Mouse (Mus musculus) embryonic fibroblast, embryonic 13.5 days (primary cell): ENCODE measurements at regions not wholly inside any gene's neighbourhood (a gene's known extent, or its start where the extent isn't known, plus 50 kb on each side); places are given as distances from the start of the nearest gene placed in this dataset.

Experiments used
- H3K27ac ChIP-seq: 2 replicates; pipeline ENCODE4 v1.5.1; 2012; ENCODE audit warnings: low read length, control low read depth, inconsistent platforms; ENCODE audit not compliant: insufficient read depth
- H3K4me1 ChIP-seq: 2 replicates; pipeline ENCODE4 v1.6.1; 2011; ENCODE audit warnings: low read length; ENCODE audit not compliant: control insufficient read depth, insufficient read depth
- H3K4me3 ChIP-seq: 2 replicates; pipeline ENCODE4 v1.5.1; 2011; ENCODE audit warnings: mild to moderate bottlenecking, control low read depth, low read length; ENCODE audit not compliant: insufficient read depth
- CTCF ChIP-seq: IDR thresholded peaks from 2 replicates; pipeline ENCODE4 v1.5.1; 2011; ENCODE audit warnings: mild to moderate bottlenecking, control low read depth, low read length, moderate library complexity, borderline replicate concordance; ENCODE audit not compliant: insufficient read depth
- POLR2A ChIP-seq: IDR thresholded peaks from 2 replicates; pipeline ENCODE4 v1.6.1; 2011; ENCODE audit warnings: low read depth, mild to moderate bottlenecking, control low read depth, low read length, moderate library complexity

- H3K4me3 ChIP-seq = no peak overlapping the region
- no peaks in the 10 kb centered on the region for H3K4me1 ChIP-seq
- no peak for TF ChIP-seq POLR2A
- no peak for TF ChIP-seq CTCF
- no peak overlapping the region for H3K27ac ChIP-seq
These were observed 461.5 kb downstream of the Dcdc2c start for GRCm38 (mm10) chr12:28090673-28091072.

GRCm38 (mm10) chr12:28085460-28085859, 466.7 kb downstream of the Dcdc2c start:
- Histone ChIP-seq H3K27ac (no peak overlapping the region), H3K4me1 (no peaks in the 10 kb centered on the region), H3K4me3 (no peak overlapping the region)
- no peak for TF ChIP-seq POLR2A

- H3K4me3 ChIP-seq = no peak overlapping the region
- no peak for TF ChIP-seq POLR2A
- no peak for TF ChIP-seq CTCF
- H3K4me1 ChIP-seq = no peaks in the 10 kb centered on the region
- H3K27ac ChIP-seq = no peak overlapping the region
These were observed 475.6 kb downstream of the Dcdc2c start for GRCm38 (mm10) chr12:28076606-28077005.

- H3K4me1 ChIP-seq = no peaks in the 10 kb centered on the region
- TF ChIP-seq POLR2A (no peak), CTCF (no peak)
- peak overlapping the region; percentile 1; the same call in 1 of the 2 replicates for H3K27ac ChIP-seq
- H3K4me3 ChIP-seq = no peak overlapping the region
These were observed 483.6 kb downstream of the Dcdc2c start for GRCm38 (mm10) chr12:28068584-28068983.

DNA sequence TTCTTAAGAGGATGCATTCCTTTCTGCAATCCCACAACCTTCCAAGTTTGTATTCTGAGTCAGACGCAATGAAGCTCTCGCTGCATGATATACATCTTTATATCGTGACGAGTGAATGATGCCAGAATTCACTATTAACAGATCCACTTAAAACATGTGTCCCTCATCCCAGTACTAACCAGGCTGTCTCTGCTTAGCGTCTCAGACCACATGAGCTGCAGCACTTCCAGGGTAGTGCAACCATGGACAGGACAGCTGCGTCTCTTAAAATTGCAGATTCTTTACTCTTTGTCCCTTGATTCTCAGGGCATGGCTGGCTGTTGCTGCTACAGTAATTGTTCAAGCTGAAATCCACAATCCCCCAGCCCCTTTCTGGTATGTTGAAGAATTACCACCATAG, 491.9 kb downstream of the Dcdc2c start:
- H3K4me1 ChIP-seq = no peaks in the 10 kb centered on the region
- TF ChIP-seq POLR2A (no peak), CTCF (no peak)
- no peak overlapping the region for H3K27ac ChIP-seq
- H3K4me3 ChIP-seq = no peak overlapping the region

GRCm38 (mm10) chr12:28055518-28056280, 496.5 kb downstream of the Dcdc2c start:
- no peak for TF ChIP-seq CTCF
- no peak for TF ChIP-seq POLR2A
- no peak overlapping the region for H3K4me3 ChIP-seq
- no peaks in the 10 kb centered on the region for H3K4me1 ChIP-seq
- H3K27ac ChIP-seq = no peak overlapping the region

DNA sequence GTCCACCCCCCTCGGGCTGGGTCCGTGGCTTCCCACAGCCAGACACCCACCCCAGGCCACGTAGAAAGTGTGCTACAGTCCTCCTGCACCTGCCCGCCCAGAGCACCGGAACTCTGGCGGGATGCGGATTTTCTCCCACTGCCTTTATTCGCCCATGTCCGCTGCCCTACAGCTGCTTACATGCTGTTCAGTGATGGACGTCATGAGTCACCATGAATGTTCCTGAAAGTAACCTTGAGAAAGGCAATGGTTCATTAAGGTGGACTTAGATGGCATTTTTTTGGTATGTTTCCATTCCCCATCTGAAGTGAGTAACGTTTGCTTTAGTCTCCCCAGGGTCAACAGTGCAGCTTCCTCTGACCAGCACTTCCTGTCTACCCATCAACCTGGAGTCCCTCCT, 497.8 kb downstream of the Dcdc2c start:
- TF ChIP-seq CTCF = no peak
- no peak overlapping the region for H3K27ac ChIP-seq
- no peak overlapping the region for H3K4me3 ChIP-seq
- no peaks in the 10 kb centered on the region for H3K4me1 ChIP-seq

- Histone ChIP-seq H3K27ac (no peak overlapping the region), H3K4me3 (no peak overlapping the region), H3K4me1 (no peaks in the 10 kb centered on the region)
- no peak for TF ChIP-seq POLR2A
- TF ChIP-seq CTCF = no peak
These were observed 504.2 kb downstream of the Dcdc2c start for GRCm38 (mm10) chr12:28047989-28048388.

DNA sequence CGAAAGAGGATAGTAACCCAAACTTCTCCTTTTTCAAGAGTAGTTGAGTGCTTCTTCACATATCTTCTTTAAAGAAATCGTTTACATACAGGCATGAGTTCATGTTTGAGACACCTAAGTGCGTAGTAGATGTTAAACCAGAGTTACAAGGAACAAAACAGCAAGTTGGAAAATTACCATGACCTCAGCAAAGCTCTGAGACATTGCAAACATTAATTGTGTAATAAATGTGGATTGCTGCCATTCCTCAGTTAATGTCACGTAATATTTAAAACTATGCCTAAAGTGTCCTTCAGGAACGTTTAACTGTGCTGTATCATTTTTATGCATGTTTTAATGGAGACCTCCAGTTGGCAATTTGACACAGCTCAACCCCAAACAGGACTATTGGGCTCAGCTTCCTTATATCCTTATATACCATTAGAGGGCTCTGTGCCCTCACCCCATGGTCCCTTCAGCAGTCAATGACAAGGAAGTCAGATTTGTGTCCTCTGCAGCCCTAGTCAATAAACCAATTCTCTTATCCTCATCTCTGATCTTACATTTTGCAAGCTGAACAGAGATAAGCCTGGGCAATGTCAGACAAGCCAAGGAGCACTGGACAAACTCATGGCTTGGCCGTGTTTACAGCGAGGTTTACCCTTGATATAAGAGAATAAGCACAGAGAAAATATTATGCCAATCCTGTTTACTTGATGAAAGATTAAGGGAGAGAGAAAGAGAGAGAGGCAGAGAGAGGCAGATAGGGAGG, 513.9 kb downstream of the Dcdc2c start:
- TF ChIP-seq POLR2A (no peak), CTCF (no peak)
- Histone ChIP-seq H3K27ac (no peak overlapping the region), H3K4me3 (no peak overlapping the region), H3K4me1 (no peaks in the 10 kb centered on the region)

GRCm38 (mm10) chr12:27999170-27999569, 553.0 kb downstream of the Dcdc2c start:
- peak overlapping the region; percentile 16; the same call in 1 of the 2 replicates for H3K27ac ChIP-seq
- no peak for TF ChIP-seq CTCF
- no peak for TF ChIP-seq POLR2A
- H3K4me1 ChIP-seq = peaks cover 4% of the 10 kb centered on the region; the same call in 1 of the 2 replicates
- H3K4me3 ChIP-seq = no peak overlapping the region
